Mouse (Mus musculus): ENCODE measurements around the gene Ssu72. TPM values are rescaled to one million over a fixed set of nuclear protein-coding genes. Genes with fewer than 3 reads are reported as not detected.

Gene Ssu72
- polyA plus RNA-seq, 1 experiment from 2014 or later, result 140 TPM

- Histone ChIP-seq H3K9ac (replicated peaks) (peak overlapping the region; percentile 70), H3K36me3 (peaks cover 11% of the 10 kb centered on the region), H3K4me2 (replicated peaks) (peak overlapping the region; percentile 97), H3K4me3 (peak overlapping the region; percentile 88), H3K9me3 (no peaks in the 10 kb centered on the region), H3K27ac (replicated peaks) (no peak overlapping the region), H3K27me3 (no peaks in the 10 kb centered on the region), H3K4me1 (peaks cover 19% of the 10 kb centered on the region)
- 3% methylated on average over 28 of the region's 28 CpGs for WGBS
- no peak for ATAC-seq (ENCODE audit: low FRiP score, low read depth)
Observed at GRCm38 (mm10) chr4:155761356-155762099, 56.9 kb downstream of the Ssu72 start.

- no peak for ATAC-seq (ENCODE audit: low FRiP score, low read depth)
- no peaks in the 10 kb centered on the region for H3K27me3 ChIP-seq
- H3K27ac ChIP-seq (replicated peaks), result no peak overlapping the region
- H3K9ac ChIP-seq (replicated peaks), result no peak overlapping the region
- H3K9me3 ChIP-seq, result no peaks in the 10 kb centered on the region
- H3K4me3 ChIP-seq, result no peak overlapping the region
- peaks cover 3% of the 10 kb centered on the region; the same call in 1 of the 2 replicates for H3K36me3 ChIP-seq
- peaks cover 19% of the 10 kb centered on the region for H3K4me1 ChIP-seq
- 90% methylated on average over 3 of the region's 3 CpGs for WGBS
- H3K4me2 ChIP-seq (replicated peaks), result 0 out of 2 replicates have a peak overlapping the region, but pooled peaks have one; percentile 9
Observed at GRCm38 (mm10) chr4:155762357-155762756, 57.8 kb downstream of the Ssu72 start.

- H3K9ac ChIP-seq (replicated peaks), result peak overlapping the region; percentile 73
- H3K4me3 ChIP-seq, result peak overlapping the region; percentile 58
- H3K27me3 ChIP-seq, result peaks cover 42% of the 10 kb centered on the region
- no peaks in the 10 kb centered on the region for H3K36me3 ChIP-seq
- H3K27ac ChIP-seq (replicated peaks), result no peak overlapping the region
- peak; percentile 1; the same call in 1 of the 2 replicates for ATAC-seq (ENCODE audit: low FRiP score, low read depth)
- no peaks in the 10 kb centered on the region for H3K9me3 ChIP-seq
- WGBS, result 63% methylated on average over 5 of the region's 5 CpGs
- peaks cover 15% of the 10 kb centered on the region for H3K4me1 ChIP-seq
- H3K4me2 ChIP-seq (replicated peaks), result peak overlapping the region; percentile 81
Observed at GRCm38 (mm10) chr4:155769496-155769879, 64.9 kb downstream of the Ssu72 start.

GRCm38 (mm10) chr4:155769880-155770512 is 65.4 kb downstream of the Ssu72 start:
- Histone ChIP-seq H3K4me1 (peaks cover 19% of the 10 kb centered on the region), H3K27me3 (peaks cover 47% of the 10 kb centered on the region), H3K36me3 (no peaks in the 10 kb centered on the region), H3K9ac (replicated peaks) (peak overlapping the region; percentile 73), H3K27ac (replicated peaks) (peak overlapping the region; percentile 62), H3K9me3 (no peaks in the 10 kb centered on the region), H3K4me3 (peak overlapping the region; percentile 58), H3K4me2 (replicated peaks) (peak overlapping the region; percentile 81)
- WGBS, result under 1% methylated on average over 39 of the region's 39 CpGs
- peak; percentile 91 for ATAC-seq (ENCODE audit: low FRiP score, low read depth)

- Histone ChIP-seq H3K36me3 (no peaks in the 10 kb centered on the region), H3K4me2 (replicated peaks) (peak overlapping the region; percentile 81), H3K4me1 (peaks cover 19% of the 10 kb centered on the region), H3K9ac (replicated peaks) (peak overlapping the region; percentile 73), H3K4me3 (peak overlapping the region; percentile 58), H3K27ac (replicated peaks) (no peak overlapping the region), H3K9me3 (no peaks in the 10 kb centered on the region), H3K27me3 (peaks cover 53% of the 10 kb centered on the region)
- 39% methylated on average over 24 of the region's 24 CpGs for WGBS
- ATAC-seq (ENCODE audit: low FRiP score, low read depth), result peak; percentile 16; the same call in 1 of the 2 replicates
Observed at GRCm38 (mm10) chr4:155770626-155771025, 66.0 kb downstream of the Ssu72 start.

GRCm38 (mm10) chr4:155771706-155772105 is 67.1 kb downstream of the Ssu72 start:
- Histone ChIP-seq H3K4me2 (replicated peaks) (no peak overlapping the region), H3K27ac (replicated peaks) (no peak overlapping the region), H3K4me1 (peaks cover 19% of the 10 kb centered on the region), H3K36me3 (no peaks in the 10 kb centered on the region), H3K9me3 (no peaks in the 10 kb centered on the region), H3K9ac (replicated peaks) (no peak overlapping the region), H3K27me3 (peaks cover 56% of the 10 kb centered on the region), H3K4me3 (no peak overlapping the region)
- 76% methylated on average over 2 of the region's 2 CpGs for WGBS
- ATAC-seq (ENCODE audit: low FRiP score, low read depth), result no peak

- no peak for ATAC-seq (ENCODE audit: low FRiP score, low read depth)
- Histone ChIP-seq H3K4me1 (peaks cover 19% of the 10 kb centered on the region), H3K9ac (replicated peaks) (no peak overlapping the region), H3K9me3 (no peaks in the 10 kb centered on the region), H3K4me3 (no peak overlapping the region), H3K27me3 (peaks cover 56% of the 10 kb centered on the region), H3K27ac (replicated peaks) (no peak overlapping the region), H3K36me3 (no peaks in the 10 kb centered on the region), H3K4me2 (replicated peaks) (no peak overlapping the region)
- WGBS, result 88% methylated on average over 13 of the region's 13 CpGs
Observed at GRCm38 (mm10) chr4:155772786-155773185, 68.2 kb downstream of the Ssu72 start.

GRCm38 (mm10) chr4:155773335-155774078 is 68.9 kb downstream of the Ssu72 start:
- no peak for ATAC-seq (ENCODE audit: low FRiP score, low read depth)
- peak overlapping the region; percentile 41; the same call in 1 of the 2 replicates for H3K9ac ChIP-seq (replicated peaks)

GRCm38 (mm10) chr4:155774280-155774754 is 69.7 kb downstream of the Ssu72 start, which contains the start of gene Vwa1:
Gene Vwa1 (minus strand): TSS chr4:155774698.
- peaks cover 56% of the 10 kb centered on the region for H3K27me3 ChIP-seq

More at GRCm38 (mm10) chr4:155773335-155774078, 68.9 kb downstream of the Ssu72 start:
- Histone ChIP-seq H3K27me3 (peaks cover 56% of the 10 kb centered on the region), H3K4me3 (peak overlapping the region; percentile 31; the same call in 1 of the 2 replicates), H3K4me2 (replicated peaks) (peak overlapping the region; percentile 50), H3K4me1 (peaks cover 19% of the 10 kb centered on the region), H3K27ac (replicated peaks) (no peak overlapping the region), H3K9me3 (no peaks in the 10 kb centered on the region), H3K36me3 (no peaks in the 10 kb centered on the region)
- 33% methylated on average over 5 of the region's 5 CpGs for WGBS

GRCm38 (mm10) chr4:155774971-155775740 is 70.6 kb downstream of the Ssu72 start:
- WGBS, result 61% methylated on average over 9 of the region's 9 CpGs
- Histone ChIP-seq H3K36me3 (no peaks in the 10 kb centered on the region), H3K27me3 (peaks cover 56% of the 10 kb centered on the region), H3K9ac (replicated peaks) (peak overlapping the region; percentile 41; the same call in 1 of the 2 replicates), H3K9me3 (no peaks in the 10 kb centered on the region), H3K4me3 (peak overlapping the region; percentile 31; the same call in 1 of the 2 replicates), H3K4me2 (replicated peaks) (peak overlapping the region; percentile 50), H3K4me1 (peaks cover 19% of the 10 kb centered on the region), H3K27ac (replicated peaks) (peak overlapping the region; percentile 17; the same call in 1 of the 2 replicates)
- ATAC-seq (ENCODE audit: low FRiP score, low read depth), result no peak

More at GRCm38 (mm10) chr4:155774280-155774754, 69.7 kb downstream of the Ssu72 start, which contains the start of gene Vwa1:
- WGBS, result 1% methylated on average over 35 of the region's 35 CpGs
- Histone ChIP-seq H3K4me3 (peak within 1 kb of the TSS; percentile 31), H3K4me2 (replicated peaks) (peak within 1 kb of the TSS; percentile 50), H3K9ac (replicated peaks) (peak within 1 kb of the TSS; percentile 41; the same call in 1 of the 2 replicates), H3K9me3 (no peaks in the 10 kb centered on the region), H3K36me3 (no peaks in the 10 kb centered on the region), H3K27ac (replicated peaks) (peak within 1 kb of the TSS; percentile 17; the same call in 1 of the 2 replicates), H3K4me1 (peaks cover 19% of the 10 kb centered on the region)
- peak; percentile 45 for ATAC-seq (ENCODE audit: low FRiP score, low read depth)

GRCm38 (mm10) chr4:155775855-155776254 is 71.3 kb downstream of the Ssu72 start:
- no peak overlapping the region for H3K9ac ChIP-seq (replicated peaks)
- no peak overlapping the region for H3K27ac ChIP-seq (replicated peaks)
- no peak for ATAC-seq (ENCODE audit: low FRiP score, low read depth)
- H3K9me3 ChIP-seq, result no peaks in the 10 kb centered on the region
- WGBS, result 69% methylated on average over 3 of the region's 3 CpGs
- no peaks in the 10 kb centered on the region for H3K36me3 ChIP-seq
- H3K27me3 ChIP-seq, result peaks cover 51% of the 10 kb centered on the region
- H3K4me2 ChIP-seq (replicated peaks), result no peak overlapping the region
- H3K4me3 ChIP-seq, result no peak overlapping the region
- H3K4me1 ChIP-seq, result peaks cover 13% of the 10 kb centered on the region
